ENCODE assay signal across 19 mouse cellular contexts in genomic region chr5:43246954-43247353, GRCm38 (mm10). TPM values are rescaled to one million over a fixed set of nuclear protein-coding genes. Genes with fewer than 3 reads are reported as not detected.
DNase-seq lines count a peak whose midpoint lies in the region; ATAC-seq and TF ChIP-seq lines count a peak whose summit lies in the region.
"Had no signal": no experiment of that assay in that cellular context is flagged by ENCODE, and none has a peak within 500 bp of the region (broad histone marks: within the 10 kb centered on the region; RNA-seq: fewer than 3 reads in every experiment).

No protein-coding gene starts in this region.

- no peak for DNase-seq in heart, postnatal 14 days
- DNase-seq in hindbrain, postnatal 0 days (ENCODE audit: low spot score), result no peak
- no peak for DNase-seq in embryo, embryonic 10.5 days (ENCODE audit: low spot score)
- DNase-seq: adrenal gland, adult 8-10 months; adrenal gland, postnatal 36 days; cerebellum, adult 11-12 months; cerebellum, postnatal 14 days; gastrocnemius, postnatal 10 days; heart, postnatal 10 days; kidney, adult 11 months; kidney, adult 9 months had no signal

- TF ChIP-seq POLR2A in bone marrow macrophage, adult 2 months (IDR thresholded peaks at IDR 0.05; ENCODE audit: borderline replicate concordance, low read depth, low read length), result no peak
- no peak for TF ChIP-seq POLR2A in cortical plate, adult 2 months (IDR thresholded peaks at IDR 0.05; ENCODE audit: extremely low read depth, insufficient read depth, low read length)

- no peak overlapping the region for H3K4me2 ChIP-seq in heart, embryonic 11.5 days
- H3K4me2 ChIP-seq in hindbrain, embryonic 16.5 days (ENCODE audit: low read length), result no peak overlapping the region
- H3K4me2 ChIP-seq in hindbrain, postnatal 0 days (ENCODE audit: low read depth, low read length), result no peak overlapping the region
- H3K4me2 ChIP-seq: embryonic facial prominence, embryonic 13.5 days; forebrain, embryonic 12.5 days; hindbrain, embryonic 15.5 days had no signal

- no peaks in the 10 kb centered on the region for H3K9me3 ChIP-seq in heart, embryonic 11.5 days (replicated peaks; ENCODE audit: control insufficient read depth, low read length)
- H3K9me3 ChIP-seq in hindbrain, embryonic 16.5 days (ENCODE audit: control insufficient read depth, low read length), result no peaks in the 10 kb centered on the region
- no peaks in the 10 kb centered on the region for H3K9me3 ChIP-seq in hindbrain, postnatal 0 days (ENCODE audit: low read length)
- H3K9me3 ChIP-seq: embryonic facial prominence, embryonic 13.5 days; forebrain, embryonic 12.5 days; hindbrain, embryonic 15.5 days had no signal

- no peak overlapping the region for H3K9ac ChIP-seq in heart, embryonic 11.5 days (ENCODE audit: low read depth, low read length)
- H3K9ac ChIP-seq in hindbrain, embryonic 16.5 days (ENCODE audit: low read depth, low read length), result no peak overlapping the region
- no peak overlapping the region for H3K9ac ChIP-seq in hindbrain, postnatal 0 days (replicated peaks; ENCODE audit: low read length)
- H3K9ac ChIP-seq: embryonic facial prominence, embryonic 13.5 days; forebrain, embryonic 12.5 days; hindbrain, embryonic 15.5 days had no signal

- no peaks in the 10 kb centered on the region for H3K27me3 ChIP-seq in heart, embryonic 11.5 days (ENCODE audit: control insufficient read depth, insufficient read depth, low read length)
- H3K27me3 ChIP-seq in hindbrain, embryonic 16.5 days (replicated peaks; ENCODE audit: control insufficient read depth, insufficient read depth, low read length), result no peaks in the 10 kb centered on the region
- H3K27me3 ChIP-seq in hindbrain, postnatal 0 days (ENCODE audit: insufficient read depth, low read length), result no peaks in the 10 kb centered on the region
- H3K27me3 ChIP-seq: embryonic facial prominence, embryonic 13.5 days; forebrain, embryonic 12.5 days; hindbrain, embryonic 15.5 days had no signal

- H3K4me3 ChIP-seq in heart, embryonic 11.5 days (ENCODE audit: low read depth, low read length), result no peak overlapping the region
- no peak overlapping the region for H3K4me3 ChIP-seq in hindbrain, embryonic 16.5 days (ENCODE audit: low read length)
- H3K4me3 ChIP-seq in hindbrain, postnatal 0 days (ENCODE audit: low read length), result no peak overlapping the region
- no peak overlapping the region for H3K4me3 ChIP-seq in bone marrow macrophage, adult 2 months (ENCODE audit: insufficient read depth, low read length)
- no peak overlapping the region for H3K4me3 ChIP-seq in cortical plate, adult 2 months (ENCODE audit: insufficient read depth, low read length)
- H3K4me3 ChIP-seq: embryonic facial prominence, embryonic 13.5 days; forebrain, embryonic 12.5 days; hindbrain, embryonic 15.5 days had no signal

- intact Hi-C loops in heart, postnatal 14 days (cut with DNase I), result no loop called here

- no peaks in the 10 kb centered on the region for H3K36me3 ChIP-seq in heart, embryonic 11.5 days (ENCODE audit: control insufficient read depth, insufficient read depth, low read length)
- H3K36me3 ChIP-seq in hindbrain, embryonic 16.5 days (ENCODE audit: control insufficient read depth, insufficient read depth, low read length), result peaks cover 10% of the 10 kb centered on the region
- peaks cover 14% of the 10 kb centered on the region; the same call in 1 of the 2 replicates for H3K36me3 ChIP-seq in hindbrain, postnatal 0 days (ENCODE audit: insufficient read depth, low read length)
- H3K36me3 ChIP-seq: embryonic facial prominence, embryonic 13.5 days had no signal

- WGBS in heart, embryonic 11.5 days (ENCODE audit: insufficient replicate concordance), result 28% methylated on average over 6 of the region's 6 CpGs
- 78% methylated on average over 6 of the region's 6 CpGs for WGBS in hindbrain, embryonic 16.5 days
- WGBS in hindbrain, postnatal 0 days, result 80% methylated on average over 6 of the region's 6 CpGs

- TF ChIP-seq CTCF in hindbrain, postnatal 0 days (IDR thresholded peaks at IDR 0.05; ENCODE audit: low read depth), result no peak
- no peak for TF ChIP-seq CTCF in bone marrow macrophage, adult 2 months (IDR thresholded peaks at IDR 0.05; ENCODE audit: low read depth, low read length)
- no peak for TF ChIP-seq CTCF in cortical plate, adult 2 months (IDR thresholded peaks at IDR 0.05; ENCODE audit: extremely low read depth, insufficient read depth, low read length)

- H3K27ac ChIP-seq in heart, embryonic 11.5 days (ENCODE audit: low read depth, low read length), result 0 out of 2 replicates have a peak overlapping the region, but pooled peaks have one; percentile 18
- H3K27ac ChIP-seq in hindbrain, embryonic 16.5 days (ENCODE audit: low read depth, low read length), result no peak overlapping the region
- no peak overlapping the region; the same call in 1 of the 2 replicates for H3K27ac ChIP-seq in hindbrain, postnatal 0 days
- H3K27ac ChIP-seq in bone marrow macrophage, adult 2 months (ENCODE audit: insufficient read depth, low read depth, low read length), result peak overlapping the region; percentile 73
- peak overlapping the region; percentile 57 for H3K27ac ChIP-seq in cortical plate, adult 2 months (ENCODE audit: insufficient read depth, low read length)
- H3K27ac ChIP-seq: embryonic facial prominence, embryonic 13.5 days; forebrain, embryonic 12.5 days; hindbrain, embryonic 15.5 days had no signal

- H3K4me1 ChIP-seq in heart, embryonic 11.5 days (ENCODE audit: control insufficient read depth, insufficient read depth, low read length), result peaks cover 12% of the 10 kb centered on the region; the same call in 1 of the 2 replicates
- H3K4me1 ChIP-seq in hindbrain, embryonic 16.5 days (ENCODE audit: control insufficient read depth, insufficient read depth, low read depth, low read length), result peaks cover 2% of the 10 kb centered on the region; the same call in 1 of the 2 replicates
- H3K4me1 ChIP-seq in hindbrain, postnatal 0 days (ENCODE audit: insufficient read depth, low read length), result peaks cover 8% of the 10 kb centered on the region; the same call in 1 of the 2 replicates
- peaks cover 21% of the 10 kb centered on the region for H3K4me1 ChIP-seq in bone marrow macrophage, adult 2 months (ENCODE audit: control insufficient read depth, insufficient read depth, low read length)
- peaks cover 7% of the 10 kb centered on the region for H3K4me1 ChIP-seq in cortical plate, adult 2 months (ENCODE audit: control insufficient read depth, insufficient read depth, low read length)
- H3K4me1 ChIP-seq: embryonic facial prominence, embryonic 13.5 days; forebrain, embryonic 12.5 days had no signal

- no peak for ATAC-seq in heart, embryonic 11.5 days (replicated peaks; ENCODE audit: insufficient number of reproducible peaks, low FRiP score, low TSS enrichment)
- ATAC-seq in hindbrain, embryonic 16.5 days, result 0 out of 2 replicates have a peak, but pooled peaks have one; percentile 57
- no peak for ATAC-seq in hindbrain, postnatal 0 days
- ATAC-seq: forebrain, embryonic 16.5 days had no signal

RNA-seq across cellular contexts. Expression of gene Cpeb2, which starts 14.0 kb away (rescaled TPM):
- polyA plus RNA-seq in heart, embryonic 11.5 days (2014; fragmentation: Nextera tagmentation; extraction: Ambion mirVana), result 6.3 and 7.2 TPM in 2 replicates
- total RNA-seq in heart, postnatal 14 days (2021), result 10 to 100 TPM; 21.8 to 27.5 TPM
- 13.2 and 14.6 TPM in 2 replicates for polyA plus RNA-seq in hindbrain, embryonic 16.5 days (2015; fragmentation: Nextera tagmentation; extraction: Ambion mirVana)
- 26.2 and 26.8 TPM in 2 replicates for total RNA-seq in hindbrain, postnatal 0 days (2014; rRNA removed)
- 13.6 and 14.9 TPM in 2 replicates for polyA plus RNA-seq in hindbrain, postnatal 0 days (2015; fragmentation: Nextera tagmentation; extraction: Ambion mirVana)
- polyA plus RNA-seq in bone marrow macrophage, adult 2 months (2012; ENCODE audit: insufficient read depth, insufficient read length, missing spikeins), result 18.0 and 24.0 TPM in 2 replicates
- 33.7 TPM in 2 replicates for polyA plus RNA-seq in cortical plate, adult 2 months (2012; rRNA removed)

Comparison
In these comparisons a context has a peak if more than half of its experiments do, and no peak if none do; other contexts are left out.
1. H3K27ac ChIP-seq: peak in heart, embryonic 11.5 days (single experiment), bone marrow macrophage, adult 2 months (single experiment) and cortical plate, adult 2 months (single experiment); none in hindbrain, embryonic 16.5 days (single experiment) and hindbrain, postnatal 0 days (single experiment).